Mouse (Mus musculus) stomach, embryonic 16.5 days (tissue): ENCODE measurements around the gene Auh. TPM values are rescaled to one million over a fixed set of nuclear protein-coding genes. Genes with fewer than 3 reads are reported as not detected.
A peak's percentile ranks its signal among the peaks of the same experiment; 100 is the strongest.

Experiments used
- ATAC-seq: fragments of 200-750 bp; cut with Nextera tagmentation; 2 replicates; pipeline ENCODE4 v1.8.0; 2017; ENCODE audit warnings: moderate number of reproducible peaks, moderate TSS enrichment; ENCODE audit not compliant: insufficient read depth, low FRiP score
- H3K27ac ChIP-seq: fragments of 300-500 bp; sonication (generic); 2 replicates; pipeline ENCODE4 v1.5.1; 2014; ENCODE audit warnings: low read length
- H3K27me3 ChIP-seq: fragments of 300-500 bp; sonication (generic); 2 replicates; pipeline ENCODE4 v1.6.1; 2014; ENCODE audit warnings: low read length, control low read depth, mixed read lengths; ENCODE audit not compliant: control insufficient read depth, insufficient read depth
- H3K36me3 ChIP-seq: fragments of 300-500 bp; sonication (generic); 2 replicates; pipeline ENCODE4 v1.6.1; 2014; ENCODE audit warnings: low read length; ENCODE audit not compliant: control insufficient read depth, insufficient read depth
- H3K4me1 ChIP-seq: fragments of 300-500 bp; sonication (generic); 2 replicates; pipeline ENCODE4 v1.6.1; 2014; ENCODE audit warnings: low read length, control low read depth, mixed read lengths; ENCODE audit not compliant: control insufficient read depth, insufficient read depth
- H3K4me2 ChIP-seq: fragments of 300-500 bp; sonication (generic); 2 replicates; pipeline ENCODE4 v1.6.1; 2014; ENCODE audit warnings: low read depth, low read length, mixed read lengths
- H3K4me3 ChIP-seq: fragments of 300-500 bp; sonication (generic); replicated peaks from 2 replicates; pipeline ENCODE4 v1.5.1; 2014; ENCODE audit warnings: mild to moderate bottlenecking, low read length
- H3K9ac ChIP-seq: fragments of 300-500 bp; sonication (generic); 2 replicates; pipeline ENCODE4 v1.6.1; 2014; ENCODE audit warnings: low read length
- H3K9me3 ChIP-seq: fragments of 300-500 bp; sonication (generic); replicated peaks from 2 replicates; pipeline ENCODE4 v1.6.1; 2016; ENCODE audit warnings: low read length, control low read depth; ENCODE audit not compliant: control insufficient read depth
- WGBS: fragments of 180-500 bp; shearing (Covaris S2); extraction: QIAGEN DNeasy Blood & Tissue Kit; methylation state at CpG from one replicate; pipeline ENCODE4 v1.1.7; 2014; 5-methylcytosine and 5-hydroxymethylcytosine counted together
- polyA plus RNA-seq: library from polyadenylated mRNA; unstranded; fragments of >200 nt; fragmentation: Nextera tagmentation; extraction: Ambion mirVana; gene quantifications from 2 replicates; pipeline ENCODE4 v1.2.1, GENCODE M21; 2015

Auh gene
- polyA plus RNA-seq, 1 experiment from 2014 or later = 46.9 TPM

- no peaks in the 10 kb centered on the region for H3K27me3 ChIP-seq
- ATAC-seq = peak; percentile 68
- no peak overlapping the region for H3K9ac ChIP-seq
- WGBS = 52% methylated on average over 12 of the region's 12 CpGs
- no peaks in the 10 kb centered on the region; the same call in 1 of the 2 replicates for H3K36me3 ChIP-seq
- H3K4me1 ChIP-seq = peaks cover 22% of the 10 kb centered on the region
- H3K4me2 ChIP-seq = no peak overlapping the region
- H3K4me3 ChIP-seq = no peak overlapping the region
- H3K9me3 ChIP-seq = no peaks in the 10 kb centered on the region
- H3K27ac ChIP-seq = peak overlapping the region; percentile 75
These were observed 100.4 kb downstream of the Auh start for GRCm38 (mm10) chr13:52828946-52829523.

- 58% methylated on average over 2 of the region's 2 CpGs for WGBS
- peak overlapping the region; percentile 75; the same call in 1 of the 2 replicates for H3K27ac ChIP-seq
- no peak overlapping the region for H3K4me2 ChIP-seq
- no peak for ATAC-seq
- H3K9me3 ChIP-seq = no peaks in the 10 kb centered on the region
- H3K27me3 ChIP-seq = no peaks in the 10 kb centered on the region
- H3K4me3 ChIP-seq = no peak overlapping the region
- H3K36me3 ChIP-seq = no peaks in the 10 kb centered on the region; the same call in 1 of the 2 replicates
- H3K4me1 ChIP-seq = peaks cover 23% of the 10 kb centered on the region
- H3K9ac ChIP-seq = no peak overlapping the region
These were observed 101.3 kb downstream of the Auh start for GRCm38 (mm10) chr13:52828217-52828616.

GRCm38 (mm10) chr13:52826666-52827065 is 102.8 kb downstream of the Auh start:
- H3K4me2 ChIP-seq = no peak overlapping the region
- peaks cover 33% of the 10 kb centered on the region for H3K4me1 ChIP-seq
- H3K27ac ChIP-seq = no peak overlapping the region
- no peak overlapping the region for H3K4me3 ChIP-seq
- no peaks in the 10 kb centered on the region for H3K9me3 ChIP-seq
- H3K27me3 ChIP-seq = no peaks in the 10 kb centered on the region
- no peaks in the 10 kb centered on the region for H3K36me3 ChIP-seq
- no peak for ATAC-seq
- no peak overlapping the region for H3K9ac ChIP-seq

- 67% methylated on average over 9 of the region's 9 CpGs for WGBS
- Histone ChIP-seq H3K4me2 (no peak overlapping the region), H3K9me3 (no peaks in the 10 kb centered on the region), H3K36me3 (no peaks in the 10 kb centered on the region), H3K27me3 (no peaks in the 10 kb centered on the region), H3K9ac (no peak overlapping the region; the same call in 1 of the 2 replicates), H3K4me3 (no peak overlapping the region), H3K27ac (no peak overlapping the region), H3K4me1 (peaks cover 38% of the 10 kb centered on the region)
- no peak for ATAC-seq
These were observed 104.7 kb downstream of the Auh start for GRCm38 (mm10) chr13:52824754-52825153.

GRCm38 (mm10) chr13:52822165-52823149 is 107.0 kb downstream of the Auh start:
- Histone ChIP-seq H3K27ac (peak overlapping the region; percentile 74), H3K4me1 (peaks cover 44% of the 10 kb centered on the region), H3K27me3 (no peaks in the 10 kb centered on the region), H3K9ac (no peak overlapping the region), H3K9me3 (no peaks in the 10 kb centered on the region), H3K4me3 (no peak overlapping the region), H3K4me2 (peak overlapping the region; percentile 1; the same call in 1 of the 2 replicates), H3K36me3 (no peaks in the 10 kb centered on the region)
- peak; percentile 41 for ATAC-seq
- WGBS = 27% methylated on average over 21 of the region's 23 CpGs

GRCm38 (mm10) chr13:52821571-52821970 is 107.9 kb downstream of the Auh start:
- no peak overlapping the region for H3K4me3 ChIP-seq
- H3K27ac ChIP-seq = peak overlapping the region; percentile 74
- H3K9ac ChIP-seq = peak overlapping the region; percentile 28; the same call in 1 of the 2 replicates
- H3K9me3 ChIP-seq = no peaks in the 10 kb centered on the region
- H3K4me2 ChIP-seq = no peak overlapping the region
- no peaks in the 10 kb centered on the region for H3K36me3 ChIP-seq
- peaks cover 44% of the 10 kb centered on the region for H3K4me1 ChIP-seq
- H3K27me3 ChIP-seq = no peaks in the 10 kb centered on the region
- no peak for ATAC-seq
- 45% methylated on average over 9 of the region's 9 CpGs for WGBS

- Histone ChIP-seq H3K27me3 (no peaks in the 10 kb centered on the region), H3K4me2 (no peak overlapping the region), H3K27ac (peak overlapping the region; percentile 78), H3K4me1 (peaks cover 41% of the 10 kb centered on the region), H3K9me3 (no peaks in the 10 kb centered on the region), H3K9ac (no peak overlapping the region; the same call in 1 of the 2 replicates), H3K4me3 (no peak overlapping the region), H3K36me3 (no peaks in the 10 kb centered on the region)
- no peak for ATAC-seq
- WGBS = 59% methylated on average over 4 of the region's 4 CpGs
These were observed 109.6 kb downstream of the Auh start for GRCm38 (mm10) chr13:52819901-52820300.

GRCm38 (mm10) chr13:52818760-52819159 is 110.7 kb downstream of the Auh start:
- 22% methylated on average over 3 of the region's 3 CpGs for WGBS
- Histone ChIP-seq H3K9ac (peak overlapping the region; percentile 56), H3K4me2 (no peak overlapping the region), H3K4me3 (no peak overlapping the region), H3K4me1 (peaks cover 41% of the 10 kb centered on the region), H3K36me3 (no peaks in the 10 kb centered on the region), H3K27me3 (no peaks in the 10 kb centered on the region), H3K9me3 (no peaks in the 10 kb centered on the region), H3K27ac (peak overlapping the region; percentile 86)
- peak; percentile 74 for ATAC-seq

GRCm38 (mm10) chr13:52817991-52818491 is 111.4 kb downstream of the Auh start:
- Histone ChIP-seq H3K4me2 (no peak overlapping the region), H3K9me3 (no peaks in the 10 kb centered on the region), H3K27ac (peak overlapping the region; percentile 79), H3K4me3 (no peak overlapping the region), H3K36me3 (no peaks in the 10 kb centered on the region), H3K4me1 (peaks cover 39% of the 10 kb centered on the region), H3K9ac (no peak overlapping the region), H3K27me3 (no peaks in the 10 kb centered on the region)
- 30% methylated on average over 6 of the region's 6 CpGs for WGBS
- no peak for ATAC-seq
